Mouse (Mus musculus): Measurements from ENCODE around the gene Adgrg6.

DNA sequence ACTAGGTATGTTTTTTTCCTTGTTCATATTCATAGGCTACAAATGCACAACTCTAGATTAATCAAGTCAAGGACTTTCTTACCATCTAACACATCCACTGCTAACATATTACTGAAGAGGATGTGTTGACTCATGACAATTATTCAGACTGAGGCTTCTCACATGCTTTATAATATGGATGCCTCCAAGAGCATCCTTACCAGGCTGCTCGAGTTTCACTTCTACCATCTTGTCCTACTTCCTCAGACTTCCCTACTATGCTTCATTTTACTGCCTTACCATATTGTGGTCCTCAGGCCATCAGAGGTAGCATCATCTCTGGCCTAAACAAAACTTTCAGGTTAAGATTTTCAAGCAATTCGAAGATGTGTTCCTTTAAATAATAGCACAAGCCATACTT, 69.8 kb downstream of the Adgrg6 start:
- TF ChIP-seq CTCF (IDR thresholded peaks at IDR 0.05; ENCODE audit: control insufficient read depth, insufficient read depth, low read length) (no peak), POLR2A (IDR thresholded peaks at IDR 0.05; ENCODE audit: borderline replicate concordance, control insufficient read depth, low read depth, low read length) (no peak)
